Mouse (Mus musculus) spleen, adult 2 months (tissue): ENCODE measurements around the gene Stk11ip.

Experiments
- CTCF ChIP-seq: fragments of 200-500 bp; IDR thresholded peaks from 2 replicates; pipeline ENCODE4 v1.5.1; 2011; ENCODE audit warnings: mild to moderate bottlenecking, inconsistent platforms; ENCODE audit not compliant: insufficient read depth, insufficient read length, insufficient replicate concordance; ENCODE audit errors: extremely low read depth
- POLR2A ChIP-seq: fragments of 200-500 bp; IDR thresholded peaks from 2 replicates; pipeline ENCODE4 v1.6.1; 2011; ENCODE audit warnings: low read depth, low read length, inconsistent platforms

- TF ChIP-seq CTCF (no peak), POLR2A (no peak)
Observed at GRCm38 (mm10) chr1:75530546-75530945, 9.2 kb downstream of the Stk11ip start.
